Mouse (Mus musculus) heart, adult 8-10 months (tissue): ENCODE data around the gene Serpina1f. TPM values are rescaled to one million over a fixed set of nuclear protein-coding genes. Genes with fewer than 3 reads are reported as not detected.
A peak's percentile ranks its signal among the peaks of the same experiment; 100 is the strongest.
"Not testable (repeated sequence)": the region's sequence is repeated elsewhere in the genome, so short reads cannot be mapped to it uniquely, and the experiment has no call there.

ENCODE experiments used
- DNase-seq: peaks from one replicate; pipeline ENCODE4 v3.0.0; 2022; ENCODE audit warnings: low spot score
- total RNA-seq, 4 experiments: library from RNA; stranded (reverse); gene quantifications; 2 replicates each; pipeline ENCODE4 v1.2.4; 2022

The Serpina1f gene
- total RNA-seq: not detected

DNA sequence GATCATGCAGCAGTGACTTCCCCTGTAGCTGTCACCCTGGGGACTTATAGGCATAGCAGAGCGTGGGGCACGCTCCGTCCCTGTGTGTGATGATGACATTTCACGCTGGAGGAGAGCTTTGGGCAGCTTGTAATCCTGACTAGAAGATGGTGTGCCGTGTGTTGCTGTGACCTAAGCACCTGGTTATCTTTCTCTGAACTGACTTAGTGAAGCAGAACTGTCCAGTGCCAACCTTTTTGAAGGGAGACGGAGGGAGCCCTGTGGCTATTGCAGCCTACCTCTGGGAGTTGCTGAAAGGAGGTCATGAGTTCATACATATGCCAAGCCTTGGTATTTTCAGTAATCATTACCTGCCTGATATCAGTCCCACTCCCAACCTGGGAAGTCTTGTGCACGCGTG lies at the start of gene Serpina1f:
Gene Serpina1f, minus strand, starts transcription at position 101 of the 400 bp plus-strand sequence.
- no peak for DNase-seq

GRCm38 (mm10) chr12:103737791-103738580 lies 42.7 kb upstream of the Serpina1f start:
- not testable (repeated sequence) for DNase-seq

DNA sequence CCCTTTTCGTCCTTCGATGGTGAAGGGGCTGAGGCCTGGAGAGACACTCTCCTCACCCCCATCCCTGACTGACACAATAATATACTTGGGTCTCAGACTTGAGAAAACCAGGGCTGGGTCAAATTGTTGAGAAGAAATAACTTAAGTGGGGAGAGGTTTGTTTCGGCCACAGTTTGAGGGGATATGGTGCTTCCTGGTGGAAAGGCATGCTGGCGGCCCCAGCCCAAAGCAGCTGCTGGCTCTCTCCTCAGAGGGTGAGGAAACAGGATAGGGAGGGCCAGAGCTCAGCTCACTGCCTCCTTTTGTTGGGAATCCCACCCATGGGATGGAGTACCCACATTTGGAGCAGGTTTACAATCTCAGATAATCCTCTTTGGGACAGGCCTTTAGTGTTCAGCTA lies 40.2 kb upstream of the Serpina1f start:
- not testable (repeated sequence) for DNase-seq

DNA sequence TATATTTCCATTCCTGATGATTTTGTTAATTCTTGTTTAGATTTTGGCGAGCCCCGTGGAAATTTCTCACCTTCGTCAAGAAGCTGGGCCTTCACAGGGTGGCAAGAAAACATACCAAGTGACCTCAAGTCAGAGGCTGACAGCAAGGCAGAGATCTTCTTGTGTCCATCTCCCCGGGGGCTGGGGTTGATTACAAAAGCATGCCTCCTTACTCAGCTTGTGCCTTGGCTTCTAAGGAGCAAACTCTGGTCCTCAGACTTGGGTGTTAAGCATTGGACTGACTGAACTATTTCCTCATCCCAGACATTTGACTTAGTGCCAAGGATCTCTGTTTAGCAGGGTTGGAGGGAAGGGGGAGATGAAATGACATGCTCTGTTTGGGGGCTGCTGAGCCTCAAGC lies 39.8 kb upstream of the Serpina1f start:
- not testable (repeated sequence) for DNase-seq

GRCm38 (mm10) chr12:103711537-103711936 lies 16.2 kb upstream of the Serpina1f start:
- no peak for DNase-seq

- DNase-seq: no peak
Measured at GRCm38 (mm10) chr12:103710405-103710804, 15.1 kb upstream of the Serpina1f start.

DNA sequence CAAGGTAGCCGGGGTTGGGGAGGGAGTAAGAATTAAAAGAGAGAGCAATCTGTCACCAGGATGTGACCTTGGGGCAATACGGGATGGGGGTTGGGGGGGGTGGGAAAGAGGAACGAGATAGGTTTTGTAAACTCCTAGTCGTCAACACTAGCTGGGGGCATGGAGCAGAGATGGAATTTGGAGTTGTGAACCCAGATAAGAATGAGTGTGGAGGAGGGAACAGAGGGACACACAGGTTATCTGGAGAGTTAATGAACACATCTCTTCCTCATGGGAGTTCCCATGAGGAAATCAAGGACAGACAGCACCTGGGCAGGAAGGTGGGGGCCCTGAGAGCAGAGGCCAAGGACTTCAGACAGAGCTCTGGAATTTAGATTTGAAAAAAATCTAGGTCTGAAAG lies 10.8 kb upstream of the Serpina1f start:
- no peak for DNase-seq

- no peak for DNase-seq
Measured at GRCm38 (mm10) chr12:103705547-103705946, 10.2 kb upstream of the Serpina1f start.

- DNase-seq: no peak
Measured at GRCm38 (mm10) chr12:103700144-103700750, 4.9 kb upstream of the Serpina1f start.

DNA sequence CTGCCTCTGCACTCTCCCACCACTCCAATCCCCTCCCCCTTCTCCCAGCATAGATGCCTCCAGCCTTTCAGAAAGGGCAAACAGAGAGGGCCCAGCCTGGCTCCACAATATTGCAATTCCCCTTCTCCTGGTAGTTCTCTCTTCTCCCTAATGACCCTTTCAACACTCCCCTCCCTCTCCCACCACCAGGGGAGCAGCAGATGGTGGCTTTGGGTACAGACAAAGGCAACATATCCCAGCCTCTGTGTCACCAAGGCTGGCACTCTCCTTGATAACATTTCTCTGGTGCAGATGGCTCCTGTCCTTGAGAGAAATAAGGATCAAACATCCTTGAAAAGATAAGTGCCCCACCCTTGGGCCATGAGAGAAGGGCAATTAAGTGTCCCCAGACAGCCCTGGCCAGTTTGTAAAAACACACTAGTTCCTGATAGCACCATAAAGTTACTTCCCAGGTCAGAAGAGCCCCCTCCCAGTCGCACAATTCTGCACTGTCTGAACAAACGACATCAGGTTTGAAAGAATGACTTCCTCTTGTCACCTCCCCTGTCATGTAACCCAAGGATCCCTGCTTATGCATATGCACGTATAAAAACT lies 7.0 kb downstream of the Serpina1f start:
- DNase-seq: no peak

GRCm38 (mm10) chr12:103687021-103687420 lies 8.3 kb downstream of the Serpina1f start:
- no peak for DNase-seq

DNA sequence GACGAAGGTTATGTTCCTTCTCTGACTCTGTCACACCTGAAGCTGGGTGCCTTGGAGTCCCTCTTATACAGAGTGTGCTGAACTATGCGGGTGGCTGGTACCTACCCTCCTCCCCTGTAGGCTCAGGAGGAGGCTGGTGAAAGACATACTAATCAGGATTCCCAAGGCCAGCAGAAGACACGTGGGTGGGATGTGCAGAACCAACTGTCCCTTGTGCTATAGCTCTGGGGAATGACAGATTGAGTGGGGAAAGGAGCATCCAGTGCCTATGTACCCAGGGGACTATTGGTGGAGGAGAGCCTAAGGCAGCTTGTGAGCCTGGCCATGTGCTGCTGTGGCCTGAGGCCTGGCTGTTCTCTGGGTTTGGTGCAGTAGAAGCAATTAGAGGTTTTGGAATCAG lies 9.3 kb downstream of the Serpina1f start:
- DNase-seq: no peak

GRCm38 (mm10) chr12:103685386-103685785 lies 9.9 kb downstream of the Serpina1f start:
- DNase-seq: no peak

GRCm38 (mm10) chr12:103683775-103684174 lies 11.6 kb downstream of the Serpina1f start:
- DNase-seq: no peak

DNA sequence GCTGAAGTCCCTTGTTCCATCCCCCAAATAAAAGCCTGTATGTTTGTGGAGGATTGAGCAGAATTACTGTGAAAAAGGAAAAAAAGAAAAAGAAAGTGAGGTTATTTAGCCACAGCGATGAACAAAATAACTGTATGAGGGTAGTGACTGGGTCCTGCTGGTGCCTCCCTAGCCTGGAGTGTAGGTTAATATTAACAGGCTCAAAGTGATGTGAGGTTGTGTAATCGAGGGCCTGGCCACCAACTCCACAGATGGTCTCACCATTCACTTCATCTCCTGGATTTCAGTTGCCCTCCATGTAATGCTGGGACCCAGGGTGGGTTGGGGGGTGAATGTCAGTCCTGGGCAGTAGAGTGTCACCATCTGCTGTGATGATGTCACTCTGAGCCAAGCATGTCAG lies 13.6 kb downstream of the Serpina1f start:
- DNase-seq: no peak

GRCm38 (mm10) chr12:103681169-103681568 lies 14.2 kb downstream of the Serpina1f start:
- no peak for DNase-seq

GRCm38 (mm10) chr12:103679853-103680252 lies 15.5 kb downstream of the Serpina1f start:
- not testable (repeated sequence) for DNase-seq

DNA sequence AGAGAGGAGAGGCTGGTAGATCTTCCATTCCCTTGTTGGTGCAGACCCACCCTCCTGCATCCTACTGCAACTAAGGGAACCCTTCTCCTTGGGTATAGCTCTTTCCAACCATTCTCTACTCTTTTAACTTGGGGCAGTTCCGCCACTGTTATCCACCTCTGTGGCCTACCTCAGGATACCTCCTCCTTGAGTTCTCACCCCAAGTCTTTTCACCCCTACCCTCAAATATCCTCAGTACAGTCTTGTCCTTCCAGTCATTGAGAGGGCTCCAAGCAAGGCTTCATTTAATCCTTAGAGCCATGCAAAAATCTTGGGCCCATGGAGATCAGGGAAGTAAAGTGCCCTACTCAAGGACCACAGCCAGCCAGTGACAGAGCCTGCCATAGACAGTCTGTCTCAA lies 19.3 kb downstream of the Serpina1f start, which contains the start of gene Serpina16:
Gene Serpina16, minus strand, starts transcription at position 101 of the 400 bp plus-strand sequence.
- DNase-seq: no peak

GRCm38 (mm10) chr12:103673179-103673578 lies 22.1 kb downstream of the Serpina1f start:
- peak; percentile 72 for DNase-seq

GRCm38 (mm10) chr12:103671483-103671882 lies 23.8 kb downstream of the Serpina1f start:
- DNase-seq: no peak

DNA sequence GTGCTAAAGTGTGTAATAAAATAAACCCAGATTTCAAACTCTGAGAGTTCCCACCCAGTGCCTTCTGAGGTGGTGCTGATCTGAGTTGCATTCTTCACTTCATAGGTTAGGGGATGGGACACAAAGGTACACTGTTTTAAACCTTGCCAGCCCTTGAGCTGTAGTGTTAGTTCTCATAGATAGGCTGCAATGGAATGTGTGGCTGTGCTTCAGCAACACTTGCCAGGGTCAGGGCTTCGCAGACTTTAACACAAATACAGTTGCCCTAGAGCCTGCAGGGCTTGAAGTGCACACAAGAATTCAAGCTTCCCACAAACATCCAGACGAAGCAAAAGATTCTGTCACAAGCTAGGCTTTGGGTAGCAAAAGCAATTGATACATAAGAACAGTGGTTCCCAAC lies 24.4 kb downstream of the Serpina1f start:
- no peak for DNase-seq

GRCm38 (mm10) chr12:103670344-103670743 lies 25.0 kb downstream of the Serpina1f start:
- DNase-seq: no peak

- DNase-seq: no peak
Measured at GRCm38 (mm10) chr12:103665286-103665685, 30.0 kb downstream of the Serpina1f start.
